Comparison of ENCODE assay signal across 8 mouse cellular contexts in the genomic region with DNA sequence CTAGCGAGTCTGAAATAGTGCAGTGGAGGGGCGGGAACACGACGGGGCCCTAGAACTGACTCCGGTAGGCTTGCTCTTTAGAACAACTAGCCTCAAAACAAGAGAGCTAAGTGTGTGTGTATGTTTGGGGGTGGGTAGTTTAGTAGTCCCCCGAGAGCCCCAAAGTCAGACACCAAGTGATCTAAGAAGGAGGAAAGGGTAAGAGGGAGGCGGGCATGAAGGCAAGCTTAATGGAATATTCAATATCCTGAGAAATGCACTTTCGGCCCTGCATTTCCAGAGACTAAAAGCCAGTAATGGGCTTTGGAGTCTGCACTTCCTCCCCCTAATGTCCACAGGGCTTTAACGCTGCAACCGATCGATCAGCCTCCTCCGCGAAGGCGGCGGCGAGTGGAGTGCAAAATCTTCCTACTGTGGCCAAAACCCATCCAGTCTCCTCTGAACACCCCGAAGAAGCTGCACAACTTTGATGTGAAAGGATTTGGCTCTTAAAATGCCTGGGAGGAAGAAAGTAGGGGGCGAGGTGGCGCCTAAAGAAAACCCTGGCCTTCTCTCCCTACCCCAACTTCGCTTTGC. TPM values are rescaled to one million over a fixed set of nuclear protein-coding genes. Genes with fewer than 3 reads are reported as not detected.
A peak's percentile ranks its signal among the peaks of the same experiment; 100 is the strongest.
DNase-seq lines count a peak whose midpoint lies in the region; ATAC-seq and TF ChIP-seq lines count a peak whose summit lies in the region.

No protein-coding gene starts in this region.

- 4% methylated on average over 20 of the region's 20 CpGs for WGBS in embryonic facial prominence, embryonic 11.5 days
- 4% methylated on average over 20 of the region's 20 CpGs for WGBS in hindbrain, embryonic 12.5 days
- WGBS in liver, postnatal 0 days (ENCODE audit: insufficient replicate concordance), result 10% methylated on average over 20 of the region's 20 CpGs

- no peaks in the 10 kb centered on the region for H3K36me3 ChIP-seq in embryonic facial prominence, embryonic 11.5 days (replicated peaks; ENCODE audit: control insufficient read depth, insufficient read depth, low read depth, low read length)
- H3K36me3 ChIP-seq in hindbrain, embryonic 12.5 days, result no peaks in the 10 kb centered on the region
- no peaks in the 10 kb centered on the region for H3K36me3 ChIP-seq in liver, postnatal 0 days (replicated peaks; ENCODE audit: insufficient read depth, low read length)

- TF ChIP-seq CTCF in liver, postnatal 0 days (IDR thresholded peaks at IDR 0.05; ENCODE audit: low read depth), result no peak

- peak overlapping the region; percentile 52 for H3K4me3 ChIP-seq in embryonic facial prominence, embryonic 11.5 days (ENCODE audit: low read depth, low read length)
- H3K4me3 ChIP-seq in hindbrain, embryonic 12.5 days, result peak overlapping the region; percentile 53
- peak overlapping the region; percentile 63 for H3K4me3 ChIP-seq in liver, postnatal 0 days (ENCODE audit: low read depth, low read length)

- H3K27me3 ChIP-seq in embryonic facial prominence, embryonic 11.5 days (ENCODE audit: control insufficient read depth, insufficient read depth, low read length), result no peaks in the 10 kb centered on the region
- H3K27me3 ChIP-seq in hindbrain, embryonic 12.5 days, result peaks cover 29% of the 10 kb centered on the region
- H3K27me3 ChIP-seq in liver, postnatal 0 days (ENCODE audit: insufficient read depth, low read length), result peaks cover 36% of the 10 kb centered on the region

- ATAC-seq in embryonic facial prominence, embryonic 11.5 days (replicated peaks; ENCODE audit: insufficient number of reproducible peaks, low FRiP score, low TSS enrichment, low read depth), result no peak
- ATAC-seq in hindbrain, embryonic 12.5 days (ENCODE audit: low FRiP score), result peak; percentile 35; the same call in 1 of the 2 replicates
- ATAC-seq in liver, postnatal 0 days, result peak; percentile 20; the same call in 1 of the 2 replicates

- intact Hi-C loops in gastrocnemius, postnatal 36 days (cut with DNase I), result no loop called here

- peak overlapping the region; percentile 59 for H3K9ac ChIP-seq in embryonic facial prominence, embryonic 11.5 days (replicated peaks; ENCODE audit: low read length)
- peak overlapping the region; percentile 18; the same call in 1 of the 2 replicates for H3K9ac ChIP-seq in hindbrain, embryonic 12.5 days
- H3K9ac ChIP-seq in liver, postnatal 0 days (replicated peaks), result peak overlapping the region; percentile 59

- peak overlapping the region; percentile 0; the same call in 1 of the 2 replicates for H3K27ac ChIP-seq in embryonic facial prominence, embryonic 11.5 days (replicated peaks; ENCODE audit: low read depth, low read length)
- peak overlapping the region; percentile 52 for H3K27ac ChIP-seq in hindbrain, embryonic 12.5 days
- H3K27ac ChIP-seq in liver, postnatal 0 days (ENCODE audit: low read depth), result peak overlapping the region; percentile 18; the same call in 1 of the 2 replicates

- DNase-seq in MN1 (ENCODE audit: low spot score), result peak; percentile 34
- DNase-seq in embryonic facial prominence, embryonic 11.5 days (ENCODE audit: low spot score), result no peak
- peak; percentile 16 for DNase-seq in liver, postnatal 0 days
- DNase-seq in layer of hippocampus, postnatal 14 days (ENCODE audit: low spot score in 2 of 2), result no peak
- DNase-seq in frontal cortex, postnatal 25 days (ENCODE audit: low spot score in 2 of 2), result no peak
- DNase-seq in gastrocnemius, postnatal 36 days, result no peak
- DNase-seq in Muller cell, postnatal 12 days (ENCODE audit: inconsistent ontology term), result no peak

- no peaks in the 10 kb centered on the region for H3K4me1 ChIP-seq in embryonic facial prominence, embryonic 11.5 days (ENCODE audit: control insufficient read depth, insufficient read depth, low read length)
- H3K4me1 ChIP-seq in hindbrain, embryonic 12.5 days, result peaks cover 25% of the 10 kb centered on the region
- H3K4me1 ChIP-seq in liver, postnatal 0 days (ENCODE audit: insufficient read depth), result peaks cover 20% of the 10 kb centered on the region

- H3K9me3 ChIP-seq in embryonic facial prominence, embryonic 11.5 days (replicated peaks; ENCODE audit: control insufficient read depth, low read length), result no peaks in the 10 kb centered on the region
- no peaks in the 10 kb centered on the region for H3K9me3 ChIP-seq in hindbrain, embryonic 12.5 days (replicated peaks)
- no peaks in the 10 kb centered on the region for H3K9me3 ChIP-seq in liver, postnatal 0 days (ENCODE audit: low read length)

- no peak for TF ChIP-seq EP300 in liver, postnatal 0 days (IDR thresholded peaks at IDR 0.05; ENCODE audit: low read depth)

- H3K4me2 ChIP-seq in embryonic facial prominence, embryonic 11.5 days (ENCODE audit: low read depth, low read length), result peak overlapping the region; percentile 92
- peak overlapping the region; percentile 95 for H3K4me2 ChIP-seq in hindbrain, embryonic 12.5 days (replicated peaks)
- H3K4me2 ChIP-seq in liver, postnatal 0 days (ENCODE audit: low read depth, low read length), result peak overlapping the region; percentile 93

RNA-seq across cellular contexts. Expression of a gene that starts 1.5 kb away (rescaled TPM):
- 7.1 and 8.0 TPM in 2 replicates for polyA plus RNA-seq in embryonic facial prominence, embryonic 11.5 days (2014; fragmentation: Nextera tagmentation; extraction: Ambion mirVana)
- polyA plus RNA-seq in hindbrain, embryonic 12.5 days (2016; fragmentation: Nextera tagmentation; extraction: Ambion mirVana), result 9.2 and 10.9 TPM in 2 replicates
- 0.69 and 0.74 TPM in 2 replicates for polyA plus RNA-seq in liver, postnatal 0 days (2015; fragmentation: Nextera tagmentation; extraction: Ambion mirVana)
- 10 to 100 TPM; 21.9 to 23.4 TPM for total RNA-seq in layer of hippocampus, postnatal 14 days (2021)
- 10 to 100 TPM; 23.1 to 37.4 TPM for total RNA-seq in gastrocnemius, postnatal 36 days (2021)

Comparison
In these comparisons a context has a peak if more than half of its experiments do, and no peak if none do; other contexts are left out.
1. DNase-seq: peak in MN1 (single experiment) and liver, postnatal 0 days (single experiment); none in embryonic facial prominence, embryonic 11.5 days (single experiment), layer of hippocampus, postnatal 14 days (0 of 2), frontal cortex, postnatal 25 days (0 of 2), gastrocnemius, postnatal 36 days (0 of 2) and Muller cell, postnatal 12 days (single experiment).
2. H3K27ac ChIP-seq: peak in every context shown above with its lines; median percentile 52 in hindbrain, embryonic 12.5 days; 18 in liver, postnatal 0 days; 0 in embryonic facial prominence, embryonic 11.5 days.
3. Peak in every context shown above with its lines, with median percentiles within 50 percentile points of each other: H3K4me2 ChIP-seq, H3K4me3 ChIP-seq and H3K9ac ChIP-seq.